Mouse (Mus musculus): Measurements from ENCODE around the gene Nr2c2ap. TPM values are rescaled to one million over a fixed set of nuclear protein-coding genes. Genes with fewer than 3 reads are reported as not detected.

Nr2c2ap gene
- polyA plus RNA-seq (2016; fragmentation: Nextera tagmentation; extraction: Ambion mirVana) = 37.0 and 38.0 TPM in 2 replicates

- no peaks in the 10 kb centered on the region for H3K27me3 ChIP-seq (ENCODE audit: insufficient read depth, poor library complexity, severe bottlenecking)
- H3K36me3 ChIP-seq = peaks cover 41% of the 10 kb centered on the region
- peaks cover 18% of the 10 kb centered on the region for H3K4me1 ChIP-seq (replicated peaks)
- peak within 1 kb of the TSS; percentile 81 for H3K27ac ChIP-seq
- peak; percentile 84 for DNase-seq (ENCODE audit: low spot score)
- H3K4me3 ChIP-seq = peak within 1 kb of the TSS; percentile 68
- H3K9me3 ChIP-seq = no peaks in the 10 kb centered on the region
- 2% methylated on average over 37 of the region's 37 CpGs for WGBS
Observed at GRCm38 (mm10) chr8:70131166-70131883, at the start of gene Nr2c2ap. Gene Nr2c2ap (plus strand): TSS chr8:70131333.

GRCm38 (mm10) chr8:70081976-70082375 lies 49.2 kb upstream of the Nr2c2ap start:
- 93% methylated on average over 2 of the region's 2 CpGs for WGBS
- Histone ChIP-seq H3K36me3 (0 out of 2 replicates have a peak, but pooled peaks cover 2% of the 10 kb centered on the region), H3K27ac (no peak overlapping the region), H3K9me3 (no peaks in the 10 kb centered on the region), H3K27me3 (ENCODE audit: insufficient read depth, poor library complexity, severe bottlenecking) (peaks cover 58% of the 10 kb centered on the region), H3K4me3 (no peak overlapping the region), H3K4me1 (replicated peaks) (peaks cover 24% of the 10 kb centered on the region)
- no peak for DNase-seq (ENCODE audit: low spot score)

GRCm38 (mm10) chr8:70083285-70083684 lies 47.8 kb upstream of the Nr2c2ap start, which contains the start of gene Hapln4:
Gene Hapln4 (plus strand): TSS chr8:70083457.
- peaks cover 71% of the 10 kb centered on the region for H3K27me3 ChIP-seq (ENCODE audit: insufficient read depth, poor library complexity, severe bottlenecking)
- no peak within 1 kb of the TSS for H3K27ac ChIP-seq
- WGBS = under 1% methylated on average over 26 of the region's 26 CpGs

GRCm38 (mm10) chr8:70084191-70085065 lies 46.7 kb upstream of the Nr2c2ap start:
- Histone ChIP-seq H3K27me3 (ENCODE audit: insufficient read depth, poor library complexity, severe bottlenecking) (peaks cover 83% of the 10 kb centered on the region), H3K9me3 (no peaks in the 10 kb centered on the region), H3K36me3 (no peaks in the 10 kb centered on the region), H3K27ac (no peak overlapping the region), H3K4me1 (replicated peaks) (peaks cover 42% of the 10 kb centered on the region), H3K4me3 (peak overlapping the region; percentile 52)
- 2% methylated on average over 71 of the region's 71 CpGs for WGBS
- DNase-seq (ENCODE audit: low spot score) = peak; percentile 46

More at GRCm38 (mm10) chr8:70083285-70083684, 47.8 kb upstream of the Nr2c2ap start, which contains the start of gene Hapln4:
- H3K36me3 ChIP-seq = no peaks in the 10 kb centered on the region
- H3K4me1 ChIP-seq (replicated peaks) = peaks cover 36% of the 10 kb centered on the region
- peak; percentile 77 for DNase-seq (ENCODE audit: low spot score)
- peak within 1 kb of the TSS; percentile 52 for H3K4me3 ChIP-seq
- H3K9me3 ChIP-seq = no peaks in the 10 kb centered on the region

- DNase-seq (ENCODE audit: low spot score) = no peak
- 45% methylated on average over 1 of the region's 1 CpGs for WGBS
- Histone ChIP-seq H3K4me1 (replicated peaks) (peaks cover 52% of the 10 kb centered on the region), H3K36me3 (no peaks in the 10 kb centered on the region), H3K27ac (no peak overlapping the region), H3K27me3 (ENCODE audit: insufficient read depth, poor library complexity, severe bottlenecking) (peaks cover 100% of the 10 kb centered on the region), H3K4me3 (no peak overlapping the region), H3K9me3 (no peaks in the 10 kb centered on the region)
Observed at GRCm38 (mm10) chr8:70086151-70086550, 45.0 kb upstream of the Nr2c2ap start.

GRCm38 (mm10) chr8:70087237-70087636 lies 43.9 kb upstream of the Nr2c2ap start:
- H3K27ac ChIP-seq = no peak overlapping the region
- H3K36me3 ChIP-seq = no peaks in the 10 kb centered on the region
- no peak overlapping the region for H3K4me3 ChIP-seq
- WGBS = 1% methylated on average over 7 of the region's 7 CpGs
- DNase-seq (ENCODE audit: low spot score) = no peak
- H3K4me1 ChIP-seq (replicated peaks) = peaks cover 52% of the 10 kb centered on the region
- H3K27me3 ChIP-seq (ENCODE audit: insufficient read depth, poor library complexity, severe bottlenecking) = peaks cover 99% of the 10 kb centered on the region
- H3K9me3 ChIP-seq = no peaks in the 10 kb centered on the region

- Histone ChIP-seq H3K4me3 (peak overlapping the region; percentile 54), H3K27ac (peak overlapping the region; percentile 60; the same call in 1 of the 2 replicates), H3K36me3 (no peaks in the 10 kb centered on the region), H3K27me3 (ENCODE audit: insufficient read depth, poor library complexity, severe bottlenecking) (peaks cover 91% of the 10 kb centered on the region), H3K4me1 (replicated peaks) (peaks cover 51% of the 10 kb centered on the region), H3K9me3 (no peaks in the 10 kb centered on the region)
- DNase-seq (ENCODE audit: low spot score) = peak; percentile 79
- 3% methylated on average over 56 of the region's 56 CpGs for WGBS
Observed at GRCm38 (mm10) chr8:70087836-70088650, 43.1 kb upstream of the Nr2c2ap start.

GRCm38 (mm10) chr8:70089296-70089960 lies 41.7 kb upstream of the Nr2c2ap start:
- peak; percentile 31 for DNase-seq (ENCODE audit: low spot score)
- no peak overlapping the region for H3K27ac ChIP-seq
- peaks cover 89% of the 10 kb centered on the region for H3K27me3 ChIP-seq (ENCODE audit: insufficient read depth, poor library complexity, severe bottlenecking)
- H3K4me1 ChIP-seq (replicated peaks) = peaks cover 37% of the 10 kb centered on the region
- H3K9me3 ChIP-seq = no peaks in the 10 kb centered on the region
- no peak overlapping the region for H3K4me3 ChIP-seq
- 42% methylated on average over 9 of the region's 9 CpGs for WGBS
- H3K36me3 ChIP-seq = no peaks in the 10 kb centered on the region

GRCm38 (mm10) chr8:70092786-70093185 lies 38.3 kb upstream of the Nr2c2ap start:
- Histone ChIP-seq H3K36me3 (peaks cover 31% of the 10 kb centered on the region), H3K9me3 (peaks cover 3% of the 10 kb centered on the region; the same call in 1 of the 2 replicates), H3K27ac (no peak overlapping the region), H3K4me3 (no peak overlapping the region), H3K4me1 (replicated peaks) (peaks cover 21% of the 10 kb centered on the region), H3K27me3 (ENCODE audit: insufficient read depth, poor library complexity, severe bottlenecking) (peaks cover 63% of the 10 kb centered on the region)
- no peak for DNase-seq (ENCODE audit: low spot score)
- WGBS = 62% methylated on average over 8 of the region's 8 CpGs

GRCm38 (mm10) chr8:70099276-70099675 lies 31.9 kb upstream of the Nr2c2ap start:
- DNase-seq (ENCODE audit: low spot score) = no peak
- H3K36me3 ChIP-seq = peaks cover 84% of the 10 kb centered on the region
- 81% methylated on average over 8 of the region's 8 CpGs for WGBS
- peaks cover 9% of the 10 kb centered on the region for H3K9me3 ChIP-seq
- peaks cover 9% of the 10 kb centered on the region; the same call in 1 of the 2 replicates for H3K27me3 ChIP-seq (ENCODE audit: insufficient read depth, poor library complexity, severe bottlenecking)
- H3K4me1 ChIP-seq (replicated peaks) = no peaks in the 10 kb centered on the region
- no peak overlapping the region for H3K4me3 ChIP-seq
- H3K27ac ChIP-seq = no peak overlapping the region

GRCm38 (mm10) chr8:70100241-70100640 lies 30.9 kb upstream of the Nr2c2ap start:
- WGBS = 87% methylated on average over 8 of the region's 8 CpGs
- H3K4me3 ChIP-seq = no peak overlapping the region
- no peak for DNase-seq (ENCODE audit: low spot score)
- H3K27ac ChIP-seq = no peak overlapping the region
- H3K4me1 ChIP-seq (replicated peaks) = 0 out of 2 replicates have a peak, but pooled peaks cover 7% of the 10 kb centered on the region
- H3K36me3 ChIP-seq = peaks cover 78% of the 10 kb centered on the region
- H3K9me3 ChIP-seq = peaks cover 9% of the 10 kb centered on the region
- peaks cover 8% of the 10 kb centered on the region; the same call in 1 of the 2 replicates for H3K27me3 ChIP-seq (ENCODE audit: insufficient read depth, poor library complexity, severe bottlenecking)

All from hindbrain, embryonic 10.5 days (tissue).